Mouse (Mus musculus) MEL (cell line): ENCODE data around the gene Paqr9. TPM values are rescaled to one million over a fixed set of nuclear protein-coding genes. Genes with fewer than 3 reads are reported as not detected.

Experiments
- DNase-seq: peaks from one replicate; pipeline ENCODE4 v3.0.0; 2011; ENCODE audit warnings: low read depth, low spot score
- H3K27ac ChIP-seq: 2 replicates; pipeline ENCODE4 v1.5.1; 2012; ENCODE audit warnings: low read depth, mild to moderate bottlenecking, control low read depth, low read length, moderate library complexity; ENCODE audit not compliant: control insufficient read depth
- H3K27me3 ChIP-seq, 2 experiments: fragments of 150-350 bp in 1 of 2; sonication (generic) in 1 of 2; 2 replicates each; pipeline ENCODE4 v1.6.1; 2012; ENCODE audit warnings: low read length in 2 of 2, mild to moderate bottlenecking in 2 of 2, improper control_type of control experiment in 1 of 2, moderate library complexity in 1 of 2; ENCODE audit not compliant: insufficient read depth in 2 of 2, control insufficient read depth in 1 of 2
- H3K36me3 ChIP-seq, 2 experiments: 2 replicates each; pipeline ENCODE4 v1.6.1; 2012 to 2014; ENCODE audit warnings: low read length in 2 of 2, improper control_type of control experiment in 1 of 2, inconsistent platforms in 1 of 2, mild to moderate bottlenecking in 1 of 2; ENCODE audit not compliant: insufficient read depth in 2 of 2, control insufficient read depth in 1 of 2
- H3K4me1 ChIP-seq, 2 experiments: fragments of 150-350 bp in 1 of 2; sonication (generic) in 1 of 2; 2 replicates each; pipeline ENCODE4 v1.6.1; 2012; ENCODE audit warnings: low read length in 2 of 2, improper control_type of control experiment in 1 of 2, mild to moderate bottlenecking in 1 of 2; ENCODE audit not compliant: insufficient read depth in 2 of 2, control insufficient read depth in 1 of 2
- H3K4me3 ChIP-seq, 2 experiments: fragments of 150-350 bp in 1 of 2; sonication (generic) in 1 of 2; 2 replicates each; pipeline ENCODE4 v1.5.1; 2012; ENCODE audit warnings: low read depth in 2 of 2, low read length in 2 of 2, mild to moderate bottlenecking in 2 of 2, moderate library complexity in 2 of 2, control low read depth in 1 of 2, improper control_type of control experiment in 1 of 2; ENCODE audit not compliant: control insufficient read depth in 1 of 2, insufficient read depth in 1 of 2
- H3K79me2 ChIP-seq: 2 replicates; pipeline ENCODE4 v1.6.1; 2012; ENCODE audit warnings: mild to moderate bottlenecking, low read length, moderate library complexity; ENCODE audit not compliant: control insufficient read depth, poor library complexity, insufficient read depth
- H3K9ac ChIP-seq: 2 replicates; pipeline ENCODE4 v1.6.1; 2012; ENCODE audit warnings: low read depth, mild to moderate bottlenecking, control low read depth, low read length, moderate library complexity; ENCODE audit not compliant: control insufficient read depth, poor library complexity, severe bottlenecking
- H3K9me3 ChIP-seq: fragments of 150-350 bp; sonication (generic); replicated peaks from 2 replicates; pipeline ENCODE4 v1.6.1; 2012; ENCODE audit warnings: mild to moderate bottlenecking, low read length, improper control_type of control experiment, moderate library complexity; ENCODE audit not compliant: insufficient read depth
- BHLHE40 ChIP-seq: IDR thresholded peaks from 2 replicates; pipeline ENCODE4 v1.6.1; 2012; ENCODE audit warnings: low read depth, mild to moderate bottlenecking, inconsistent platforms, low read length, improper control_type of control experiment, borderline replicate concordance
- CHD1 ChIP-seq: IDR thresholded peaks from 2 replicates; pipeline ENCODE4 v1.6.1; 2012; ENCODE audit warnings: low read depth, mild to moderate bottlenecking, inconsistent platforms, low read length, improper control_type of control experiment
- CHD2 ChIP-seq: IDR thresholded peaks from 2 replicates; pipeline ENCODE4 v1.6.1; 2011; ENCODE audit warnings: low read length, improper control_type of control experiment
- CTCF ChIP-seq, 3 experiments: IDR thresholded peaks in 2 of 3; conservative IDR thresholded peaks in 1 of 3; 2 replicates each; pipeline ENCODE4 v1.5.1; 2011 to 2012; ENCODE audit warnings: low read length in 3 of 3, low read depth in 2 of 3, mild to moderate bottlenecking in 2 of 3, improper control_type of control experiment in 1 of 3, inconsistent platforms in 1 of 3, mixed read lengths in 1 of 3, moderate library complexity in 1 of 3; ENCODE audit not compliant: control insufficient read depth in 1 of 3, insufficient read depth in 1 of 3, poor library complexity in 1 of 3, severe bottlenecking in 1 of 3
- E2F4 ChIP-seq: IDR thresholded peaks from 2 replicates; pipeline ENCODE4 v1.6.1; 2011; ENCODE audit warnings: low read depth, low read length, improper control_type of control experiment, borderline replicate concordance
- ELF1 ChIP-seq: IDR thresholded peaks from 2 replicates; pipeline ENCODE4 v1.6.1; 2014; ENCODE audit warnings: low read depth, mild to moderate bottlenecking, inconsistent platforms, low read length, improper control_type of control experiment, moderate library complexity
- ETS1 ChIP-seq: IDR thresholded peaks from 2 replicates; pipeline ENCODE4 v1.6.1; 2012; ENCODE audit warnings: low read depth, mild to moderate bottlenecking, inconsistent platforms, low read length, improper control_type of control experiment, moderate library complexity
- GABPA ChIP-seq: IDR thresholded peaks from 2 replicates; pipeline ENCODE4 v1.6.1; 2012; ENCODE audit warnings: low read depth, mild to moderate bottlenecking, inconsistent platforms, low read length, improper control_type of control experiment, moderate library complexity
- GATA1 ChIP-seq: IDR thresholded peaks from 2 replicates; pipeline ENCODE4 v1.6.1; 2011; ENCODE audit warnings: low read depth, low read length, improper control_type of control experiment
- HCFC1 ChIP-seq: IDR thresholded peaks from 2 replicates; pipeline ENCODE4 v1.6.1; 2012; ENCODE audit warnings: low read depth, mild to moderate bottlenecking, inconsistent platforms, low read length, improper control_type of control experiment, moderate library complexity
- KAT2A ChIP-seq: conservative IDR thresholded peaks from 2 replicates; pipeline ENCODE4 v1.6.1; 2012; ENCODE audit warnings: low read depth, low read length, improper control_type of control experiment, inconsistent platforms
- MAFK ChIP-seq: IDR thresholded peaks from 2 replicates; pipeline ENCODE4 v1.6.1; 2011; ENCODE audit warnings: low read depth, mild to moderate bottlenecking, low read length, improper control_type of control experiment, borderline replicate concordance
- MAX ChIP-seq: IDR thresholded peaks from 2 replicates; pipeline ENCODE4 v1.6.1; 2011; ENCODE audit warnings: low read length, improper control_type of control experiment
- MAZ ChIP-seq: IDR thresholded peaks from 2 replicates; pipeline ENCODE4 v1.6.1; 2012; ENCODE audit warnings: low read depth, mild to moderate bottlenecking, inconsistent platforms, low read length, improper control_type of control experiment
- MEF2A ChIP-seq: IDR thresholded peaks from 2 replicates; pipeline ENCODE4 v1.6.1; 2014; ENCODE audit warnings: low read depth, mild to moderate bottlenecking, inconsistent platforms, low read length, improper control_type of control experiment; ENCODE audit not compliant: poor library complexity, insufficient replicate concordance, severe bottlenecking; ENCODE audit errors: extremely low read depth
- MXI1 ChIP-seq: IDR thresholded peaks from 2 replicates; pipeline ENCODE4 v1.6.1; 2011; ENCODE audit warnings: mild to moderate bottlenecking, low read depth, low read length, improper control_type of control experiment
- MYB ChIP-seq: IDR thresholded peaks from 2 replicates; pipeline ENCODE4 v1.6.1; 2011; ENCODE audit warnings: mild to moderate bottlenecking, low read depth, low read length, improper control_type of control experiment
- MYC ChIP-seq: IDR thresholded peaks from 2 replicates; pipeline ENCODE4 v1.6.1; 2011; ENCODE audit warnings: low read depth, mild to moderate bottlenecking, low read length, improper control_type of control experiment, moderate library complexity
- NELFE ChIP-seq: IDR thresholded peaks from 2 replicates; pipeline ENCODE4 v1.6.1; 2011; ENCODE audit warnings: low read depth, low read length, improper control_type of control experiment
- NRF1 ChIP-seq: IDR thresholded peaks from 2 replicates; pipeline ENCODE4 v1.6.1; 2014; ENCODE audit warnings: low read depth, mild to moderate bottlenecking, inconsistent platforms, low read length, improper control_type of control experiment, moderate library complexity; ENCODE audit not compliant: poor library complexity, insufficient read depth, severe bottlenecking
- POLR2AphosphoS5 ChIP-seq: IDR thresholded peaks from 2 replicates; pipeline ENCODE4 v1.6.1; 2012; ENCODE audit warnings: low read depth, borderline replicate concordance, mild to moderate bottlenecking, inconsistent platforms, low read length, moderate library complexity, mixed read lengths
- RAD21 ChIP-seq: IDR thresholded peaks from 2 replicates; pipeline ENCODE4 v1.6.1; 2011; ENCODE audit warnings: mild to moderate bottlenecking, low read depth, low read length, improper control_type of control experiment
- RCOR1 ChIP-seq: IDR thresholded peaks from 2 replicates; pipeline ENCODE4 v1.6.1; 2012; ENCODE audit warnings: low read depth, mild to moderate bottlenecking, inconsistent platforms, low read length, improper control_type of control experiment
- SMC3 ChIP-seq: IDR thresholded peaks from 2 replicates; pipeline ENCODE4 v1.6.1; 2011; ENCODE audit warnings: low read depth, low read length, improper control_type of control experiment
- TAL1 ChIP-seq: IDR thresholded peaks from 2 replicates; pipeline ENCODE4 v1.6.1; 2012; ENCODE audit warnings: mild to moderate bottlenecking, inconsistent platforms, low read length, moderate library complexity, mixed read lengths
- TBP ChIP-seq: IDR thresholded peaks from 2 replicates; pipeline ENCODE4 v1.8.0; 2011; ENCODE audit warnings: low read depth, low read length, improper control_type of control experiment
- TCF12 ChIP-seq: IDR thresholded peaks from 2 replicates; pipeline ENCODE4 v1.6.1; 2014; ENCODE audit warnings: low read depth, mild to moderate bottlenecking, inconsistent platforms, low read length, improper control_type of control experiment, moderate library complexity
- UBTF ChIP-seq: IDR thresholded peaks from 2 replicates; pipeline ENCODE4 v1.6.1; 2012; ENCODE audit warnings: low read depth, mild to moderate bottlenecking, inconsistent platforms, low read length, improper control_type of control experiment, moderate library complexity, borderline replicate concordance; ENCODE audit not compliant: insufficient read depth
- USF1 ChIP-seq: IDR thresholded peaks from 2 replicates; pipeline ENCODE4 v1.6.1; 2014; ENCODE audit warnings: low read depth, mild to moderate bottlenecking, inconsistent platforms, low read length, improper control_type of control experiment, moderate library complexity
- USF2 ChIP-seq, 2 experiments: IDR thresholded peaks; 2 replicates each; pipeline ENCODE4 v1.6.1; 2011 to 2012; ENCODE audit warnings: improper control_type of control experiment in 2 of 2, low read length in 2 of 2, borderline replicate concordance in 1 of 2, inconsistent platforms in 1 of 2, low read depth in 1 of 2, mild to moderate bottlenecking in 1 of 2; ENCODE audit not compliant: insufficient read depth in 1 of 2
- ZC3H11A ChIP-seq: IDR thresholded peaks from 2 replicates; pipeline ENCODE4 v1.6.1; 2012; ENCODE audit warnings: low read depth, mild to moderate bottlenecking, inconsistent platforms, low read length, improper control_type of control experiment
- ZKSCAN1 ChIP-seq: IDR thresholded peaks from 2 replicates; pipeline ENCODE4 v1.6.1; 2012; ENCODE audit warnings: low read depth, mild to moderate bottlenecking, inconsistent platforms, low read length, improper control_type of control experiment, moderate library complexity
- ZMIZ1 ChIP-seq: IDR thresholded peaks from 2 replicates; pipeline ENCODE4 v1.6.1; 2012; ENCODE audit warnings: low read depth, mild to moderate bottlenecking, inconsistent platforms, low read length, improper control_type of control experiment, moderate library complexity
- ZNF384 ChIP-seq: IDR thresholded peaks from 2 replicates; pipeline ENCODE4 v1.6.1; 2012; ENCODE audit warnings: low read depth, mild to moderate bottlenecking, inconsistent platforms, low read length, improper control_type of control experiment
- polyA plus RNA-seq, 2 experiments: library from polyadenylated mRNA; stranded (reverse) in 1 of 2; unstranded in 1 of 2; fragments of >175 nt in 1 of 2; fragments of >200 nt in 1 of 2; gene quantifications; 2 replicates each; pipeline versions ENCODE4 v1.2.1 to v1.2.4; 2012; ENCODE audit warnings: low replicate concordance in 2 of 2, low read depth in 1 of 2; ENCODE audit not compliant: insufficient read length in 2 of 2, insufficient read depth in 1 of 2, missing spikeins in 1 of 2
- total RNA-seq: library from RNA; depleted of rRNA; stranded (reverse); fragments of 300-350 nt; gene quantifications from 2 replicates; pipeline ENCODE4 v1.2.3, GENCODE M21; 2012

The Paqr9 gene
- total and polyA plus RNA-seq, 3 experiments = 18.0 to 46.0 (median 24.8) TPM

- H3K27ac ChIP-seq = peak within 1 kb of the TSS; percentile 94
- H3K79me2 ChIP-seq = peaks cover 55% of the 10 kb centered on the region
- no peaks in the 10 kb centered on the region for H3K27me3 ChIP-seq
- H3K9ac ChIP-seq = peak within 1 kb of the TSS; percentile 95
- peaks cover 2 to 18% of the 10 kb centered on the region in 2 experiments for H3K4me1 ChIP-seq
- peak within 1 kb of the TSS; percentile 62 to 98 for H3K4me3 ChIP-seq
- H3K36me3 ChIP-seq = peaks cover 0 to 39% of the 10 kb centered on the region in 2 experiments; a peak in 3 of 4 replicates
- DNase-seq = peak; percentile 99
- H3K9me3 ChIP-seq = no peaks in the 10 kb centered on the region
- TF ChIP-seq KAT2A (peak; percentile 52; the same call in 1 of the 2 replicates), NELFE (peak; percentile 73), ZNF384 (no peak), ZKSCAN1 (no peak), TBP (peak; percentile 77; the same call in 1 of the 2 replicates), MAX (peak; percentile 93; the same call in 1 of the 2 replicates), GABPA (no peak), MXI1 (peak; percentile 94), MYC (peak; percentile 90), ELF1 (peak; percentile 99), ZC3H11A (no peak), RAD21 (no peak), RCOR1 (no peak), MAFK (no peak), ZMIZ1 (peak; percentile 66), MAZ (peak; percentile 41; the same call in 1 of the 2 replicates), BHLHE40 (peak; percentile 77), CHD1 (no peak), GATA1 (0 out of 2 replicates have a peak, but pooled peaks have one; percentile 21), TAL1 (no peak), USF1 (peak; percentile 94), E2F4 (peak; percentile 96), HCFC1 (peak; percentile 92), USF2 (IDR thresholded peaks at IDR 0.05; ENCODE audit: borderline replicate concordance in 1 of 2, insufficient read depth in 1 of 2, low read depth in 1 of 2, low read length in 2 of 2) (no peak), CTCF (IDR thresholded peaks at IDR 0.05 in 2 of 3, conservative IDR thresholded peaks at IDR 0.05 in 1 of 3; ENCODE audit: control insufficient read depth in 1 of 3, insufficient read depth in 1 of 3, low read depth in 2 of 3, low read length in 3 of 3, poor library complexity in 1 of 3, severe bottlenecking in 1 of 3) (no peak), MYB (0 out of 2 replicates have a peak, but pooled peaks have one; percentile 24), POLR2AphosphoS5 (no peak), UBTF (no peak), TCF12 (peak; percentile 64; the same call in 1 of the 2 replicates), CHD2 (no peak), MEF2A (no peak), ETS1 (peak; percentile 68; the same call in 1 of the 2 replicates), NRF1 (peak; percentile 49), SMC3 (no peak)
Measured at GRCm38 (mm10) chr9:95511472-95512330, 47.8 kb upstream of the Paqr9 start, which contains the start of gene U2surp. U2surp (minus strand) TSS chr9:95511996.
